ENCODE assay signal across 15 mouse cellular contexts in genomic region chr5:20509606-20510005, GRCm38 (mm10).
"Had no signal": no experiment of that assay in that cellular context is flagged by ENCODE, and none has a peak within 500 bp of the region (broad histone marks: within the 10 kb centered on the region; RNA-seq: fewer than 3 reads in every experiment).

No protein-coding gene starts in this region.

- H3K36me3 ChIP-seq: kidney, embryonic 15.5 days; limb, embryonic 15.5 days; liver, embryonic 12.5 days; lung, embryonic 15.5 days; midbrain, embryonic 15.5 days; stomach, embryonic 15.5 days had no signal

- DNase-seq: kidney, postnatal 14 days; layer of hippocampus, adult 9-11 months; lung, postnatal 14 days; right cerebral cortex, postnatal 14 days; thymus, adult 2 months; thymus, postnatal 25 days had no signal

- H3K4me2 ChIP-seq: kidney, embryonic 15.5 days; limb, embryonic 15.5 days; liver, embryonic 12.5 days; lung, embryonic 15.5 days; midbrain, embryonic 11.5 days; midbrain, embryonic 15.5 days; stomach, embryonic 15.5 days had no signal

- H3K27me3 ChIP-seq: kidney, embryonic 15.5 days; limb, embryonic 15.5 days; lung, embryonic 15.5 days; megakaryocyte, embryonic 14.5 days; midbrain, embryonic 15.5 days; stomach, embryonic 15.5 days had no signal

- H3K27ac ChIP-seq: kidney, embryonic 15.5 days; limb, embryonic 15.5 days; liver, embryonic 12.5 days; lung, embryonic 15.5 days; macrophage; midbrain, embryonic 15.5 days; stomach, embryonic 15.5 days had no signal

- H3K9ac ChIP-seq: kidney, embryonic 15.5 days; limb, embryonic 15.5 days; liver, embryonic 12.5 days; lung, embryonic 15.5 days; midbrain, embryonic 15.5 days; stomach, embryonic 15.5 days had no signal

- H3K4me3 ChIP-seq: kidney, embryonic 15.5 days; limb, embryonic 15.5 days; liver, embryonic 12.5 days; lung, embryonic 15.5 days; megakaryocyte, embryonic 14.5 days; midbrain, embryonic 15.5 days; stomach, embryonic 15.5 days had no signal

- H3K9me3 ChIP-seq: kidney, embryonic 15.5 days; limb, embryonic 15.5 days; liver, embryonic 12.5 days; lung, embryonic 15.5 days; megakaryocyte, embryonic 14.5 days; midbrain, embryonic 15.5 days; stomach, embryonic 15.5 days had no signal

- H3K4me1 ChIP-seq: kidney, embryonic 15.5 days; limb, embryonic 15.5 days; liver, embryonic 12.5 days; megakaryocyte, embryonic 14.5 days; stomach, embryonic 15.5 days had no signal

- ATAC-seq: liver, embryonic 12.5 days; midbrain, embryonic 15.5 days had no signal
